Mouse (Mus musculus) cortical plate, adult 2 months (tissue): Measurements from ENCODE around the gene Olfr1359. TPM values are rescaled to one million over a fixed set of nuclear protein-coding genes. Genes with fewer than 3 reads are reported as not detected.
"Not testable (repeated sequence)": the region's sequence is repeated elsewhere in the genome, so short reads cannot be mapped to it uniquely, and the experiment has no call there.

Experiments
- H3K27ac ChIP-seq: fragments of 200-500 bp; 2 replicates; pipeline ENCODE4 v1.5.1; 2012; ENCODE audit warnings: low read length, control low read depth, inconsistent platforms; ENCODE audit not compliant: insufficient read depth
- H3K4me1 ChIP-seq: fragments of 200-500 bp; 2 replicates; pipeline ENCODE4 v1.6.1; 2011; ENCODE audit warnings: low read length; ENCODE audit not compliant: control insufficient read depth, insufficient read depth
- H3K4me3 ChIP-seq: fragments of 200-500 bp; 2 replicates; pipeline ENCODE4 v1.5.1; 2011; ENCODE audit warnings: mild to moderate bottlenecking, low read length, control low read depth; ENCODE audit not compliant: insufficient read depth
- CTCF ChIP-seq: fragments of 200-500 bp; IDR thresholded peaks from 2 replicates; pipeline ENCODE4 v1.5.1; 2011; ENCODE audit warnings: mild to moderate bottlenecking, control low read depth, low read length; ENCODE audit not compliant: insufficient read depth; ENCODE audit errors: extremely low read depth
- POLR2A ChIP-seq: fragments of 200-500 bp; IDR thresholded peaks from 2 replicates; pipeline ENCODE4 v1.6.1; 2011; ENCODE audit warnings: mild to moderate bottlenecking, low read length, control low read depth; ENCODE audit not compliant: insufficient read depth; ENCODE audit errors: extremely low read depth
- polyA plus RNA-seq: library from polyadenylated mRNA; depleted of rRNA; stranded (reverse); fragments of >200 nt; gene quantifications from 2 replicates; pipeline ENCODE4 v1.2.3, GENCODE M21; 2012; rRNA removed

Olfr1359 gene
- polyA plus RNA-seq, 1 experiment: not detected

DNA sequence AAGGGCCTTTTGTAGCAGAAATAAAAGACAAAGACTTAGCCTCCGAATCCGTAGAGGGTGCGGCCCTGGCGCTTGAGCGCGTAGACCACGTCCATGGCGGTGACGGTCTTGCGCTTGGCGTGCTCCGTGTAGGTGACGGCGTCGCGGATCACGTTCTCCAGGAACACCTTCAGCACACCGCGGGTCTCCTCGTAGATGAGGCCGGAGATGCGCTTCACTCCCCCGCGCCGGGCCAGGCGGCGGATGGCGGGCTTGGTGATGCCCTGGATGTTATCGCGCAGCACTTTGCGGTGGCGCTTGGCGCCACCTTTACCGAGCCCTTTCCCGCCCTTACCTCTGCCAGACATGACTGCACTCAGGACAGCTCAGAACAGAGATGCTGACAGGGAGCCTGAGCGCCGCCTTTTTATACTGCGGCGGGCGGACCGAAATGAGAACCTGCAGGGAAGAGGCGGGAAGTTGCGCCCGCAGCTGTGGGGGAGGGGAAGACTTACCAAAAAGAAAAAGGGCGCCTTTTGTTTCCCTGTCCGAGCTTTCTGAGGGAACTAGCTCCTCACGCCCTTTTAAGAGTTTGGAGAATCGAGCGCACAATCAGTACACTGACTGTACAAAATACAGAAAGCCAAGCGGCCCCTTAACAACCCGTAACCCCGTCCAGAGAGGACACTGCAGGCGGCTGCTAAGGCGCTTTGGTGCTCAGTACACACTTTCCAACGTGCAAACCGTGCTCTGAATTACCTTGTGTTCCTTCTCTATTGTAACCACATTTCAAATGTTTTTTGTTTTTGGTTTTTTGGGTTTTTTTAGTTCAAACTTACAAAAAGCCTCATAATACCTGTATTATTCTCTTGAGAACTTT is 52.5 kb downstream of the Olfr1359 start, which contains the start of gene Hist1h4k:
TSS of gene Hist1h4k (minus strand) at position 347 of the 859 bp plus-strand sequence.
- H3K4me3 ChIP-seq: peak within 1 kb of the TSS; percentile 58
- not testable (repeated sequence) for H3K27ac ChIP-seq, H3K4me1 ChIP-seq
- TF ChIP-seq POLR2A: peak; percentile 90

DNA sequence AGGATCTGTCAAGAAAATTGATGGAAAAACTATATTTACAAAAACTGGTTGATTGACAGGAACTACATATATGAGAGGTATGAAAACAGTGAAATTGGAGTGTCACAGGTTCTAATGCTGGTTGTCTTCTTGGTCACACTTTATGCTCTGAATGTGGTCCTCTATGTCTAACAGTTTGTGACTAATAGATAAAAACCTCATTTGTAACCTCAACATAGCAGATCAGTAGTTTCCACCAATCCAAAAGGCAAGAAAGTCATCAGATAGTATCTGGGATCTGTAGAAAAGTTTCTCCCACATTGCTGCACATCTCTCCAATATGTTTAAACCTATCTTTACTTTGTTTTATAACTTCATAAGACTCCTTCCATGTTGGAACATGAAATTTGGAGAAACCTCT is 53.5 kb downstream of the Olfr1359 start:
- TF ChIP-seq CTCF (no peak), POLR2A (no peak)
- H3K4me3 ChIP-seq: no peak overlapping the region

DNA sequence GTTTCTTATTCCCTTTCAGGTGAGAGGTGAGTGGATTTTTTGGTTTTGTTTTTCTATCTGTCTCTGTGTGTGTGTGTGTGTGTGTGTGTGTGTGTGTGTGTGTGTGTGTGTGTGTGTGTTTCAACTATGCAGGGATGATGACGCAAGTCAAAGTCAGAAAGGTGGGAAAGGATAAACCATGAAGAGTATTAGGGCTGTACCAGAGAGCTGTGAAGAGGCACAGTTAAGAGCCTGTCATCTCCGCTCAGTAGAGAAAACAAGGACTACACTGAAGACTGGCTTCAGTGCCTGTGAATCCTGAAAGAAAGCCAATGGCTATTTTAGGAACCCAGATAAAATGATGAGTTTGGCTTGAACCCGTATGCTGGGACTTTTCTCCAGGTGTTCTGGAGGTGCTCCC is 53.9 kb downstream of the Olfr1359 start:
- TF ChIP-seq POLR2A (no peak), CTCF (no peak)
- no peak overlapping the region for H3K27ac ChIP-seq
- no peak overlapping the region for H3K4me3 ChIP-seq
- peaks cover 2% of the 10 kb centered on the region; the same call in 1 of the 2 replicates for H3K4me1 ChIP-seq

More for the DNA sequence above, 53.5 kb downstream of the Olfr1359 start:
- Histone ChIP-seq H3K27ac (no peak overlapping the region), H3K4me1 (peaks cover 2% of the 10 kb centered on the region; the same call in 1 of the 2 replicates)

DNA sequence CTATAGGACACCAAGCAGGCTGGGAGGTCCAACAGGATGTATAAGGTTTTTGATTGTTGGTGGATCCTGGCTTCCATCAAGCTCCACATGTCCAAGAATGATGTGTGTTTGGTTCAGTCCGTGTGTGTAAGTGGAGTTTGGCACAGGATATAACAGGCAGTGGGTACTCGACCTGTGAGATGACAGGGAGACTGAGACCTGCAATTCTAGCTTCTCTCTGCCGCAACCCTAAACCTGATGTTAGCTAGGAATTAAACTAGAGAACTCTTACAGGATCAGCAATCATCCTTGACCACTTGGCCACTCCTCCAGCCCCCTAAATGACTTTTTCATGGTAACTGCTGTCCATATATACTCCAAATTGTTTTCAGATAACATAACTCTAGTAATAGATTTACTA is 54.4 kb downstream of the Olfr1359 start:
- Histone ChIP-seq H3K4me3 (no peak overlapping the region), H3K4me1 (peaks cover 2% of the 10 kb centered on the region; the same call in 1 of the 2 replicates), H3K27ac (no peak overlapping the region)
- TF ChIP-seq POLR2A (no peak), CTCF (no peak)

DNA sequence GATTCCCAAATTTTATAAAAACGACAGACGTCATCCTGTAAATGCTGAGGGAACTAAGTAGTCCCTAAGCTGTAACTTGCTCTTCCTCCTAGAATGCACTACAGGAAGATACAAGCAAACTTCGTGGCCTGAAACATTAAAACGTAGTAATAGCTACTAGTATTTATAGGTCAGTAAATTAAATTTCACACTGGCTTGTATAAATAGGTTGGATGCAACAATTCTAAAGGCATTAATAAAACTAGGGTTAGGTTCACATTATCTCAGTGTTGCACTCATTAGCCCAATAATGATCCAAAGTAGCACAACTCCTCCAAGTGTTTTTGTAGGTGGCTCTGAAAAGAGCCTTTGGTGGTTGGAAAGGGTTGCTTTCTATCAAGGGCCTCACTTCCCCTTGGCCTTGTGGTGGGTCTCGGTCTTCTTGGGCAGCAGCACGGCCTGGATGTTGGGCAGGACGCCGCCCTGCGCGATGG is 55.2 kb downstream of the Olfr1359 start:
- peak overlapping the region; percentile 56 for H3K4me3 ChIP-seq
- no peak for TF ChIP-seq CTCF
- no peak for TF ChIP-seq POLR2A
- H3K27ac ChIP-seq: peak overlapping the region; percentile 88
- peaks cover 2% of the 10 kb centered on the region; the same call in 1 of the 2 replicates for H3K4me1 ChIP-seq

DNA sequence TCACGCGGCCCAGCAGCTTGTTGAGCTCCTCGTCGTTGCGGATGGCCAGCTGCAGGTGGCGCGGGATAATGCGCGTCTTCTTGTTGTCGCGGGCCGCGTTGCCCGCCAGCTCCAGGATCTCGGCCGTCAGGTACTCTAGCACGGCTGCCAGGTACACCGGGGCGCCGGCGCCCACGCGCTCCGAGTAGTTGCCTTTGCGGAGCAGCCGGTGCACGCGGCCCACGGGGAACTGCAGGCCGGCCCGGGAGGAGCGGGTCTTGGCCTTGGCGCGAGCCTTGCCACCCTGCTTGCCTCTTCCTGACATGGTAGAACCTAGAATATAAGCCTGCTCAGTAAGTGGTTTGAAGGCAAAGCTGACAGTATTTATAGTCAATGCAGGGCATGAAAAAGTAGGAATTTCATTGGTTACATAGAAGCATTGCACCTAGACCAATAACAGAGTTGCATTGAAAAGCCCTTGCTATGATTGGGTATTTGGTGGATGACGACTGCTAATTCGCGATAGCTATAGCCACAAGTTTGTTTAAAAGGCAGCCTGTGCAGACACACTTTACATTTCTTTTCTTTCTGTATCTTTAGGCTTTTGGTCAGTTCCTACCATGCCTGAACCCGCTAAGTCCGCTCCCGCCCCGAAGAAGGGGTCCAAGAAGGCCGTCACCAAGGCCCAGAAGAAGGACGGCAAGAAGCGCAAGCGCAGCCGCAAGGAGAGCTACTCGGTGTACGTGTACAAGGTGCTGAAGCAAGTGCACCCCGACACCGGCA is 55.8 kb downstream of the Olfr1359 start, which contains the start of the genes Hist1h2ak and Hist1h2bn:
TSS of gene Hist1h2ak (minus strand) at position 304 of the 762 bp plus-strand sequence.
TSS of gene Hist1h2bn (plus strand) at position 600 of the 762 bp plus-strand sequence.
- TF ChIP-seq POLR2A: peak; percentile 83
- not testable (repeated sequence) for H3K4me1 ChIP-seq
- peak within 1 kb of the TSS; percentile 56 for H3K4me3 ChIP-seq
- H3K27ac ChIP-seq: peak within 1 kb of the TSS; percentile 88

DNA sequence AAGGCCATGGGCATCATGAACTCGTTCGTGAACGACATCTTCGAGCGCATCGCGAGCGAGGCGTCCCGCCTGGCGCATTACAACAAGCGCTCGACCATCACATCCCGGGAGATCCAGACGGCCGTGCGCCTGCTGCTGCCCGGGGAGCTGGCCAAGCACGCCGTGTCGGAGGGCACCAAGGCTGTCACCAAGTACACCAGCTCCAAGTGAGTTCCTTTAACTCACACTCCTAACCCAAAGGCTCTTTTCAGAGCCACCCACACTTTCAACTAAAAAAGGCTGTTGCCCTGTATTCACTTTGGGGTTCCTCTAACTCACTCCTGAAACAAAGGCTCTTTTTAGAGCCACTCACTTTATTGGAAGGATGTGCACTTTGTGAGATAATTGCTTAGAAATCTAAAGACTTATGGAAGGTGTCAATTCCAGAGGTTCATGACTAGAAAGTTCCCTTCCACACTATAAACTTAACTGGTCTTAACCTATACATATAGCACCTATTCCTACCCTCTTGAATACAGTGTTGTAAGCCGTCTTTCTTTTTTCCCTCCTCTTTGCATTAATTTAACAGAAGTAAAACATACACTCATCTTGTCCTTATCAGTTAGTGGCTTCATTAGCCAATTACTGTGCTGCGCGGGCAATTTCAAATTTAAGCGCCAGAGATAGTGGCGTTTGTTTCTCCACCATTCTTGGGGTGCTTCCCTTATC is 56.5 kb downstream of the Olfr1359 start:
- H3K27ac ChIP-seq, H3K4me1 ChIP-seq: not testable (repeated sequence)
- peak overlapping the region; percentile 56; the same call in 1 of the 2 replicates for H3K4me3 ChIP-seq

DNA sequence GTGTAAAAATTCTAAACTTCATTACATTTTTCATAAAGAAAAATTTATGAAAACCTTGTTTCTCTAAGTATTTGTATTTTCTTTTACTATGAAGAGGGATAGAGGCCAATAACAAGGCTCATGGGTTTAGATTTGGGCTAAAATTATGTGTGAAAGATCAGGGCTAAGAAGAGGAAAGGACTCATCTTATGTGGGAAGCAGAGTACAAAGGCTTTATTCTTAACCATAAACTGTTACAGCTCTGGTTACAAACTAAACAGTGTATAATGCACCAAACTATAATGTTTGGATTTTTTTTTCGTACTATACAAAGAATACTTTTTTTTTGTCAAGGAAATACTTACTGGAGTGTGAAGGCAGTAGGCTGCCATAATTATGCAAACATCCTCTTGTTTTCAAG is 57.8 kb downstream of the Olfr1359 start:
- Histone ChIP-seq H3K4me1 (no peaks in the 10 kb centered on the region), H3K4me3 (no peak overlapping the region)
- TF ChIP-seq POLR2A: no peak
- TF ChIP-seq CTCF: no peak

More for the DNA sequence above, 57.8 kb downstream of the Olfr1359 start:
- H3K27ac ChIP-seq: no peak overlapping the region

Other genes with a start within 250 kb of the Olfr1359 start
- 66.4 and 70.2 TPM in 2 replicates for gene Zscan26, start 244.4 kb upstream of the Olfr1359 start, polyA plus RNA-seq
- 0.40 and 0.44 TPM in 2 replicates for gene Nkapl, start 229.6 kb upstream of the Olfr1359 start, polyA plus RNA-seq
- gene Zkscan4, start 219.2 kb upstream of the Olfr1359 start, polyA plus RNA-seq: 3.8 and 4.1 TPM in 2 replicates
- not detected in 2 replicates for gene Gm10065, start 218.7 kb upstream of the Olfr1359 start, polyA plus RNA-seq
- 1.9 and 2.3 TPM in 2 replicates for gene AK157302, start 202.9 kb upstream of the Olfr1359 start, polyA plus RNA-seq
- gene Gm11273, start 196.7 kb upstream of the Olfr1359 start, polyA plus RNA-seq: 33.2 and 43.7 TPM in 2 replicates
- gene Zkscan8, start 167.0 kb upstream of the Olfr1359 start, polyA plus RNA-seq: 6.7 and 7.0 TPM in 2 replicates
- not detected in 2 replicates for gene Olfr1366, start 155.3 kb upstream of the Olfr1359 start, polyA plus RNA-seq
- not detected in 2 replicates for gene Olfr1535, start 138.2 kb upstream of the Olfr1359 start, polyA plus RNA-seq
- not detected in 2 replicates for gene Olfr1364, start 116.4 kb upstream of the Olfr1359 start, polyA plus RNA-seq
- gene Olfr1362, start 84.1 kb upstream of the Olfr1359 start, polyA plus RNA-seq: not detected in 2 replicates
- 0.06 TPM in 1 of 2 replicates, not detected in the other for gene Olfr11, start 55.6 kb upstream of the Olfr1359 start, polyA plus RNA-seq
- gene Olfr1361, start 34.7 kb upstream of the Olfr1359 start, polyA plus RNA-seq: not detected in 2 replicates
- gene Olfr1360, start 20.7 kb upstream of the Olfr1359 start, polyA plus RNA-seq: not detected in 2 replicates
- gene Hist1h2bl, start 18.0 kb downstream of the Olfr1359 start, polyA plus RNA-seq: 1.2 TPM in 1 of 2 replicates, not detected in the other
- 1.5 and 1.7 TPM in 2 replicates for gene Hist1h2ai, start 18.3 kb downstream of the Olfr1359 start, polyA plus RNA-seq
- 0.91 and 3.1 TPM in 2 replicates for gene Hist1h3h, start 19.5 kb downstream of the Olfr1359 start, polyA plus RNA-seq
- 0.77 TPM in 1 of 2 replicates, not detected in the other for gene Hist1h2bm, start 23.9 kb downstream of the Olfr1359 start, polyA plus RNA-seq
- 2.3 and 2.4 TPM in 2 replicates for gene Hist1h4j, start 37.0 kb downstream of the Olfr1359 start, polyA plus RNA-seq
- 11.0 and 14.4 TPM in 2 replicates for gene Hist1h4k, start 52.4 kb downstream of the Olfr1359 start, polyA plus RNA-seq
- 0.70 and 1.7 TPM in 2 replicates for gene Hist1h2ak, start 55.7 kb downstream of the Olfr1359 start, polyA plus RNA-seq
- 2.0 and 2.7 TPM in 2 replicates for gene Hist1h2bn, start 56.0 kb downstream of the Olfr1359 start, polyA plus RNA-seq
- gene Hist1h1b, start 82.5 kb downstream of the Olfr1359 start, polyA plus RNA-seq: 0.21 and 0.25 TPM in 2 replicates
- 1.3 and 3.1 TPM in 2 replicates for gene Hist1h3i, start 85.3 kb downstream of the Olfr1359 start, polyA plus RNA-seq
- gene Hist1h2an, start 89.1 kb downstream of the Olfr1359 start, polyA plus RNA-seq: not detected in 2 replicates
- gene Hist1h2bp, start 89.3 kb downstream of the Olfr1359 start, polyA plus RNA-seq: 0.26 and 0.63 TPM in 2 replicates
- gene Hist1h2bq, start 112.1 kb downstream of the Olfr1359 start, polyA plus RNA-seq: 1.2 and 1.7 TPM in 2 replicates
- not detected in 2 replicates for gene Hist1h2ao, start 112.4 kb downstream of the Olfr1359 start, polyA plus RNA-seq
- gene Hist1h4m, start 113.6 kb downstream of the Olfr1359 start, polyA plus RNA-seq: not detected in 2 replicates
- 11.0 and 23.0 TPM in 2 replicates for gene Hist1h4n, start 134.1 kb downstream of the Olfr1359 start, polyA plus RNA-seq
- gene Hist1h2ap, start 135.4 kb downstream of the Olfr1359 start, polyA plus RNA-seq: 2.4 and 3.5 TPM in 2 replicates
- gene Hist1h2br, start 135.6 kb downstream of the Olfr1359 start, polyA plus RNA-seq: 0.34 and 0.92 TPM in 2 replicates
- gene Zfp184, start 247.0 kb downstream of the Olfr1359 start, polyA plus RNA-seq: 2.2 and 2.3 TPM in 2 replicates